Mouse (Mus musculus): ENCODE measurements around the gene Satb2.
A peak's percentile ranks its signal among the peaks of the same experiment; 100 is the strongest.

Satb2 gene

DNA sequence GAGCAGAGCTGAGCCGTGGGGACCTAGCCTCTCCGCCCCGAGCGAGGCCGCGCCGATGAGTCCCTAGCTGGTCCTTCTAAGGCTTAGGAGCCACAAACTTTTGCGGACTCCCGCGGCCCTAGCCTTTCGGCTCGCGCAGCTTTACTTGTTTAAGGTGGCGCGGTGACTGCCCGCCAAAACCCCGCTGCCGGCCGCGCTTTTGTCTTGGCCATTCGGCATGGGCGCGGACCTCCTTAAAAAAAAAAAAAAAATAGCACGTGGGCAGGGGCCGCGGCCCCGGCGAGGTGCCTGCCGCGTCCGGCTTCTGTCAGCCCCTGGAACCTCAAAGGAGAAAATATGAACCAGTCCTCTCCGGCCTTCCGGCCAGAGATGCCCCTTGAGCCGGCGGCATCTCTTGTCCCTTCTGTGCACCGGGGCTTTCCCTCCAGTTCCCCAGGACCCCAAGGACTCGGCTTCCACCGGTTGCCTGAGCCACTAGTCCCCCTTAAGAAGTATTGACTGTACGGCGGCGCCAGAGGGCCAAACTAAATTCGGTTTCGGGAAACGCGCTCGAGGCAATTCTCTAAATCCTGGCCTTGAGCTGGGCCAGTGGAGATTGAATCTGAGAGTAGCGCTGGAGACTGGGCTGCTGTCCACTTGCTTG is 5.4 kb downstream of the Satb2 start:
- peak; percentile 86 for DNase-seq (ENCODE audit: low read depth, low spot score)

DNA sequence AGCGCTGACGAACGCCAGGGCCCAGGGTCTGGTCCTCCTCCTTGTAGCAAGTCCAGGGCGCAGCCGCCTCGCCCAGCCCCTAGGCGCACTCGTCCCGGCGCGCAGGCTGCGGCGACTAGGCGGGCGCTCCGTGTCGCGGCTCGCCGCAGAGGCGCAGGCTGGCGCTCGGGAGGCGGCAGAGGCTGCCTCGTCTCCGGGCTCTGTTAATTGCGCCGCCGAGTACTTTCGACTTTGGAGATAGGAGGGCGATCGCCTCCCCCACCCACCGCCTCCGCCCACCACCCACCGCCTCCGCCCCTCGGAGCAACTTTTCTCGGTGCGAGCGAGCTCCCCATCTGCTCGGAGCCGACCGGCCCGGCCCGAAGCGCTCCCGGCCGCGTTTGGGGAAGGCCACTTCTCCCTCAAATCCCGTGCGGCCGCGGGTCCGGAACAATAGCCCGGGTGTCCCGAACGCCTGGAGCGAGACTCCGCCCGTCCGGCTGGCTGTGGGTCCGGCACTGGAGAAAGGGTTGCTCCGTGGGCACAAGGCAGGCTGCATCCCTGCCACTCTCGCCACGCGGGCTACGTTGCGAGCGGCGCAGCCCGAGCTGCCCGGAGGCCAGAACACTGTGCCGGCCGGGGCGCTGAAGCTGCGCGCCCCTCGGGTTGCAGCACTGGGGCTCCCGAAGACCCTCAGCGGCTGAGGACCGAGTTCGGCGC is 6.0 kb downstream of the Satb2 start:
- no peak for DNase-seq (ENCODE audit: low read depth, low spot score)

DNA sequence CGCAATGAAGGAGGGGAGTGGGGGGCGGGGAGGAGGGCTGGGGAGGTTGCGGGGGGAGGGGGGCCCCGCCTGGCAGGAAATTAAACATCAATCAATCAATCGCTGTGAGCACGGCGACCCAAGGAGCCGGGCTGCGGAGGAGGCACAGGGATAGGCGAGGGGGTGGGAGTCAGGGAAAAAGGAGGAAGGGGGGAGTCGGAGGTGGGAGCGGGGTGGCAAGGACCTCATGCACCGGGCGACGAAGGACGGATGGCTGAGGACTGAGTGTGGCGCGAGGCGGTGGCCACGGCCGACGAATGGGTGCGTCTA is 6.6 kb downstream of the Satb2 start:
- no peak for DNase-seq (ENCODE audit: low read depth, low spot score)

DNA sequence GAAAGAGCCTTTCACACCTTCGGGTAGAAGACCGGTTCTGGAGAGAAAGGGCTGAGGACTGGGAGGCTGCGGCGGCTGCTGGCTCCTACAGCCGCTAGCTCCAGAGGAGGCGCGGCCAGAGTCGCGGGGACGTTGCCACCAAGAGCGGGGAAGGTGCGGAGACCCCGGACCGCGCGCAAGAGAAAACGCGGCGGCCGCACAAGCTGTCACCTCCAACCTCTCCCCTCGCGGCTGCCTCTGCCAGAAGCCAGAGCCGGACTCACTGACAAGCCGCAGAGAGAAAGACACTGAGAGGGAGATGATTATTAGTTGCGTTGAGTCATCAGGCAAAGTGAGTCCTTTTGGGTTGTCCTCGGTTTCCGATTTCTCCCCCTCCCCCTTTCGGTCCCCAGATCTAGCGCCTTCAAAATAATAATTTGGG is 7.0 kb downstream of the Satb2 start:
- DNase-seq (ENCODE audit: low read depth, low spot score), result no peak

DNA sequence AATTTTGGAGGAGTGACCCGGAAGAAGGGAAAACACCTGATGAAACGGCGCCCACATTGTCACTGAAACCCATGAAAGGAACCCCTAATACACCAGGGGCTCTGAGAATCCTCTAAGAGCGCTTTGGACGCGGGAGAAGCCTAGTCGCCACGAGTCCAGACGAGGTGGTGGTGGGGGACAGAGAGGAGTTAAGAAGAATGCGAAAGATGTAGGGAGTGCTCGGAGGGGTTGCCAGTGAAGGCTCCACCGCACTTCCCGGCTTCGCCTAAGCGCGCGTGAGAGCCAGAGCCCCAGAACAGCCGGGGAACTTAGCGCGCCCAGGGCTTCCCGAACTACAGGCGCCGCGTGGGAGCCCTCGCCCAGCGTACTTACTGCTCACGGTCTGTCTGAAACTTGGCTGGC is 7.7 kb downstream of the Satb2 start:
- DNase-seq (ENCODE audit: low read depth, low spot score), result no peak

DNA sequence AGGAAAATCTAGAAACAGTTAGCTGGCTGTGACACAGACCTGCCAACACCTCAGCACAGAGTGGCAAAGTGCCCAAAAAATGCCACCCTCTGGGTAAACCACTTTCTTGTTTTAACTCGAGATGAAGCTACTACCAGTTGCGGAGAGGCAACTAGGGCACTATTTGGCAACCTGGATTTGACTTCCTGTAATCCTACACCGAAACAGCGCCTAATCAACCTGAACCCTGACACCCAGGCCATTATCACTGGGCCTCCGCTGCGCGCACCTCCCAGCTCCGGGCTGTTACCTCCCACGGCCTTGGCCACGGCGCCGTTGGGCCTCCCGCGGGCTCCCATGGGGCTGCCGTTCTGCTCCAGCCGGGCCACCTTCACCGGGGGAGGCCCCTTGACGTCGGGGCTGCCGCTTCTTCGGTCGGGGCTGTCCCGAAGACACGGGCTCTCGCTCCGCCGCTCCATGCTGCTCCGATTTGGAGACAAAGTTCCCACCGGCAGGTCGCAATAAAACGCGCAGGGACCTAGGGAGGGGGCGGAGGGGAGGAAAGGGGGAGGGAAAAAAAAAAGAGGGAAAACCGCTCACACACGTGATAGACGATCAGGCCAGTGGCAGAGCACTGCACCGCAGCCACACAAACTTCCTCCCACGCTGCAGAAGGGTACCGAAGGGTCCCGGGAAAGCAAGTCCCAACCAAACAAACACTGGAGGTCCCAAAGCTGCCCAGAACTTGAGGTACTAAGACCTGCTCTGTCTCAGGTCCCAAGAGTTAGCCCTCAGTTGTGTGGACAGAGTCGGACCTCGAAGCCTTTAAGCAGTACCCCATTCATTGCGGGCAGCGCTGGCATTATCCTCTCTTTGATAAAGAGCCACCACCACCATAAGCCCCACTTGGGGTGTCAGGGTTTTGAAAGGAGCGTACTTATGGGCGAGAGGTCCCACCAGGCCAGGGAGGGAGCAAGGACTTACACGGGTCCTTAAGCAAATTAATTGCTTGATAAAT is 8.8 kb downstream of the Satb2 start:
- DNase-seq (ENCODE audit: low read depth, low spot score), result no peak

DNA sequence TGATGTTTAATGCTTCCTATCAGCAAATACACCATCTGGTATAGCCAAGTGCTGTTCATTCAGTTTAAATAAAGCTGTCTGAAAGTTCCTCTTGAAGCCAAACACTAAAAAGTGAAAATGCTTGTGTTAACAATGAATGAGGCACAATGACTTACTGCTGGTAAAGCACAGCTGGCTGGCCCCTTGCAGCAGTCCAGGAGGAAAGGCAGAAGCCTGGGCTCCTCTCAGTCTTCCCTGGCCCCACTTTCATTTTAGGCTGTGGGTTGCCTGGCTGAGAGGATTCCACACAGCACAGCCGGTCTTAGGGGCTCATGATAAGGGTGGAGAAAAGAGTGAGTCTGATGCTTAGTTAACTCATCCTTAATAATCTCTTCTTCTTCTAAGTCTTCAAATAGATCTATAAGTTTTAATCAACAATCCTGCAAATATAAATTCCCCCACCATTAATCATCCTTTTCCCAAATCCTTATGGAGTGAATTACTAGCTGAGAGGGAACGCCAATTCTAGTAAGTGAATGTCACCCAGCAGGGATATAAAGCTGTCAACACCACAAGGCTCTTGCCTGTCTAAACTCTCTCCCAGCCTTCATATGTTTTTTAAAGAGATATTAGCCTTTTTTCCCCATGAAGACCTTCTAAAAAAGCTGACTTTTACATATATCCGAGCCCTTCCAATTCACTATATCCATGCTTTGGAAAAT is 12.4 kb downstream of the Satb2 start:
- no peak for DNase-seq (ENCODE audit: low read depth, low spot score)

DNA sequence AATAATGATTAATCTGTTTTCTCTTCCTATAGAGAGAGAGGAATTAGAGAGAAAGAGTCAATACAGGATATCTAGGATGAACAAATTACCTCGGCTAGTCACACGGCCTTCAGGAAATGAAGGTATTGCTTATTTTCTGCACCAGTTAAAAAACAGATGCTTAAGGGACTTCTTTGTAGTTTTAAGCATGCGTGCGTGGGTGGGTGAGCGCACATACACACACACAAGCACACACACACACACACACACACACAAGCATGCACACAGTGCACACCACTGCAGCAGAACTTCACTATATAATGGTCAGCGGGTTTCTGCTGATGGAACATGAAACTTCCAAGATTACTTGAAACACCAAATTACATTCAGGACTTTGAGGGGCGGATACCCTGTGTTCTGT is 14.0 kb downstream of the Satb2 start:
- DNase-seq (ENCODE audit: low read depth, low spot score), result no peak

DNA sequence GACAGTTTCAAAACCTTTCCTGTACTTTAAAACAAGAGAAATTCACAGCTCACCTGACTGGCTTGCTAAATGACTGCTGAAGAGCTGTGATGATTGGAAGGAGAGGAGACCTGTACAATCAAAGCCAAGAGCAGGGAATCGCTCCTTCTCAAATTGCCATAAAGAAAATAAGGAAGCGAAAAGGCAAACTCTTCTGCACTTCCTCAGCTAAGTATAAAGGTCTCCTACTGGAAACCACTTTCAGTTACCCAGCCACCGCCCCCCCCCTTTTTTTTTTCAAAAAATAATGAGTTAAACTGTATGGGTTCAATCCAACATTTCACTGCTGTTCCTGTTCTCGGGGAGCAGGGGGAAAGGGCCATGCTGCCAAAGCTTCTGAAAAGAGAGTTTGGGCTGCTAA is 15.2 kb downstream of the Satb2 start:
- no peak for DNase-seq (ENCODE audit: low read depth, low spot score)

DNA sequence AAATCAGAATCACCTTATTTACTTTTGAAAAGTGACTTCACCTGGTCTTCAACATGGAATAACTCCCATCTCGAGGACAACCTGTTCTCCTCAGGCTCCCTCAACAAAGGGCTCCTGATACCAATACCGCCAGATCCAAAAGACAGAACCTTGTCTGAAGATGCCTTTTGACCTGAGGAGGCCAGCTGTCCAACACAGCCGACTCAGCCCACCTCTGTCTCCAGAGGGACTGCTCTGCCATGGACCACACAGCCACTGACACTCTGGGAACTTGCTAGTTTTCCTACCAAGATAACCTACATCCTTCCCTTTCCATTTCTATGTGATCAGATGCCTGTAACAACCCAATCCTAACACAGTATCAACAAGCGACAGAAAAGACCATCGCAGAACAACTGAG is 19.5 kb downstream of the Satb2 start:
- no peak for DNase-seq (ENCODE audit: low read depth, low spot score)

DNA sequence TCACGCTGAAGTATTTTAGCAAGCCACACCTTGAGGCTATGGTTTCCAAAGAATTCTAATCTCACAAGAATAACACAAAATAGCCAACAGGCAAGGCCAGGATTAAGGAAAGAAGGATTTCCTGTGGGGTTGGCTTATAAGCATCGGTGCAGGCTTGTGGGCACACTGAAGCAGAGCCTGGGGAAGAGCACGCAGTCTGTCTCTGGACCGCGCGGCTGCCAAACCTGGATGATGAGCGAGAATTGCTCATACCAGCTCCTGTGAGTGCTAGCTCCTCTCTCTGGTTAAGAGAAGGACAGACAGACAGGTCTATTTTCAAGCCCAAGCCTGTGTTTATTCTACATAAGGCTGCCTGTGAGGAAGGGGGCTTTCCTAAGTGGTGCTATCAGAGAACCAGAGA is 20.5 kb downstream of the Satb2 start:
- no peak for DNase-seq (ENCODE audit: low read depth, low spot score)

DNA sequence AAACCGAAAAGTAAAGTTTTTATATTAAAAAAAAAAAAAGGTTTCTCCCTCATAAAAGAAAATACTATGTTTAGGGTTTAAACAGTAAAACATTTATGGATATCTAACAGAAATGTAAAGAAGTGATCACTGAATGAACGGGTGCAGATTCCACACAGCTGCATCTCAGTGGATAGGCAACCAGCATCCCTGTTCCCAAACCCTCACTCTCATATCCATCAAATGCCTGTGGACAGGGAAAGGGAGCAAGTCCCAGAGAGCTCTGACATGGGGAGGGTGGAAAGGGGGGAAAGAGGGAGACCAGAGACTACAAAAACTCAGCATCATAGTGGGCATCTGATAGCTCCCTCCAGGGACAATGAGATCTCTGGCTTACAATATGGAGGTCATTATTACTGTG is 21.6 kb downstream of the Satb2 start:
- no peak for DNase-seq (ENCODE audit: low read depth, low spot score)

DNA sequence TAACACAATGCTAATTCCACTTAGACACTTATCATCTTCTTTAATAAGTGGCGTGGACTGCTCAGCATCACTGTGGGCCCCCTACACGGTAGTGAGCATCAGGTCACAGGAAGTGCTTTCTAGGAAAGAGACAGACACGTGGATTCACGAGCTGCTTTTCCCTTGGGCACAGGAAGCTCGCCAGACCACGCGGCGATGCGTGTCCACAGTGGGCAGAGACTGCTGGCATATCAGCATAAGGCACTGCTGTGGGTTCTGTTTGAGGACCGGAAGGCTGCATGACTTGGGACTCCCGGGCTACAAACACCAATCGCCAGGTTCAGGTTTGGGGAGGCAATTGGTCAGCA is 22.7 kb downstream of the Satb2 start:
- no peak for DNase-seq (ENCODE audit: low read depth, low spot score)

DNA sequence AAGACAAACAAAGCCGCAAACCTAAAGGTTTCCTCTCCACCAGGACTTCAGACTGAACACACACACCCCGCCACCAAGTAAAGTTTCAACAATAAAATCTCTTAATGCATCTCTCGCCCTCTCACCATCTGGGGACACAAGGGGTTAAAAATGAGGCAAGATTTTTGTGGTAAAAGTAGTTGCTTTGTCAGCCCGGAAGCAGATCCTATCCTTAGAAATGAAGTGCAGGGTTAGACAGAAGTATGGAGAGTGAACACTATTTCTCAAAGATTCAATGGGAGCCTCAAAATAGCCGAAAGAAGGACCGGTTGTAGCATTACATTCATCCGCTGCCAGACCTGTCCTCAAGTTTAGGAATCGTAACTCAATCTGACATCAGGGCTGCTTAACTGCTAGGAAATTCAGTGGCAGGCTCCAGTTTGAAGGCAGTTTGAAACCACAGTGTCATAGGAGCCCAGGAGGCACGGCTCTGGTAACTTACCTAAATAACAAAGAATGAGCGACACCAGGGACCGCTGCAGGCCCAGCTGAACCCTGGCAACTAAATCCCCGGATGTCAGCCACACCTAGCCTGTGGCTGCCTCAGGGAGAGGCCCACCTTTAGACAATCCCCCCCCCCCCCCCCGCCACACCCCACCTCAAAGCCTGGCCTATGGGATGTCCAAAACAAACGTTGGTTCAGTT is 23.3 kb downstream of the Satb2 start:
- DNase-seq (ENCODE audit: low read depth, low spot score), result no peak

DNA sequence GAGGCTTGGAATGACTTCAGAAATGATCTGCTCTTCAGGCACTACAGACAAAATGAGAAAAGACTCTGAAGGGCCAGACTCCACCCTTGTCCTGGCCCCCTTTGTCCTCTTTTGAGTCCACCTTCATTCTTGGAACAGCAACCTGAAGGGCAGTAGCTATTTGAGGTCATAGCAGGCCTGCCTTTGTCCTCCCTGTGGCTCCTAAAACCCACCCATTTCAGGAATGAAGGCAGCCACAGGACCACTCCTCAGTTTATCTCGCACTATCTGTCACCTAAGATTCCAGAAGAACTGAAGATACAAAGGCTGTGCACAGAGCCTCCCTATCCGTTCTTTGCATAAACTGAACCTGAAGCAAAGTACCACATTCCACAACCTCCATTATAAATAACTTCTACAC is 24.9 kb downstream of the Satb2 start:
- DNase-seq (ENCODE audit: low read depth, low spot score), result no peak

DNA sequence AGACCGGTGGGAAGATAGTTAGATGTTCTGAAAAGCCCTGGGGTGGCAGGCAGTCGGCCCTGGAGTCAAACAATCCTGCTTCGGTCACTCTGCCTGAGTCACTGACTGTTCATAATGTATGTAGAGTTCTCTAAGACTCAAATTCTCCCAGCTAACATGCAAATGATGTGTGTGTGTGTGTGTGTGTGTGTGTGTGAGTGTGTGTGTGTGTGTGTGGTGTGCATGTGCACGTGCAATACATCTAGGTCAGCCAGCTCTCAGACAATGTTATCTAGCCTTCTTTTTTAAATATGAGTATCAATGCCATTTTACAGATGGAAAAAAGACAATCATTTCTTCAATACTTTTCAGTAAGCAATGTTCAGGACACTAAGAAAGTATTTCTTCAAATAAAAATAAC is 26.5 kb downstream of the Satb2 start:
- no peak for DNase-seq (ENCODE audit: low read depth, low spot score)

DNA sequence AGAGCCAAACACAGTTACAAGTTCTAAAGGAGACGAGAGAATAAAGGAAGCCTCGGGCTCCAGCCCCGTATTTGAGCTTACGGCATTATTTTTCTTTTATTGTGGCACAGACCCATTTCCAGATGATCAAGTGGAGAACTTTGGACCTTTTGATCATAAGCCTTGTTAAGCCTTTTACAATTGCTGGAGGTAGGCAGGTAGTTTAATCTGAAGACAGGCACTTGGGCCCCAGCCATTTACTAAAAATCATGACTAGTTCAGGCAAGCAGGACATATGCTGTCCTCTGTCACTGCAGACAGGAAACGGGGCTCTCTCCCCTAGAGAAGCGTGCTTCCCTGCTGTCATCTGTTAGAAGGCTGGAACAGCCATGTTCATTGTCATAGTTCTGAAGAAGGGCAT is 26.9 kb downstream of the Satb2 start:
- no peak for DNase-seq (ENCODE audit: low read depth, low spot score)

DNA sequence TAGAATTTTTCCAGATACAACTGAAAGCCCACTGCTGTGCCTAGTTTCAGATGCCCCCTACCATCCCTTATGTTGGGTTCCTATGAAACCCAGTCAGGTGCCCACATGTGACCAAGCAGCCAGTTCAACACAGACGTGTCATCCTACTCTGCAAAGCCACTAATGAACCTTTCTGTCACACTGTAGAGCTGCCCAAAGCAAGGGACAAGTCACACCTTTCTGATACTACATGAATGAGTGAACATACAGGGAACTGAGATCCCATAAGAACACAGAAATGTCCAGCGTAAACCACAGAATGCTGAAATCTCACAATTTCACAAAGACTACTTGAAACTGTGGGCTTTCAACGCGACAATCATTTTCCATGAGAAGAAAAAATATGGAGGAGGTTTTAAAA is 39.0 kb downstream of the Satb2 start:
- no peak for DNase-seq (ENCODE audit: low read depth, low spot score)

DNA sequence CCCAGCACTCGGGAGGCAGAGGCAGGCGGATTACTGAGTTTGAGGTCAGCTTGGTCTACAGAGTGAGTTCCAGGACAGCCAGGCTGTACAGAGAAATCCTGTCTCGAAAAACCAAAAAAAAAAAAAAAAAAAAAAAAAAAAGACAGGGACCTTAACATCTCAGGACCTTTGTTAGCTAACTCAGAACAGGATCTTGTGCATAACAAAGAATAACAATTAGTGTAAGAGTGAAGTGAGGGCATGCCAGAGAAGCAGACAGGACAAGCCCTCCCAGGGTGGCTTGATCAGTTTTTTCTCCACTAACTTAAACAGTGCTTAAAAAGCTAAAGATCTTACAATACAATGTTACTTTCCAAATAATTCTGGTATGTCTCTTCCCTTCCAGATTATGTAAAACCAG is 40.0 kb downstream of the Satb2 start:
- no peak for DNase-seq (ENCODE audit: low read depth, low spot score)

DNA sequence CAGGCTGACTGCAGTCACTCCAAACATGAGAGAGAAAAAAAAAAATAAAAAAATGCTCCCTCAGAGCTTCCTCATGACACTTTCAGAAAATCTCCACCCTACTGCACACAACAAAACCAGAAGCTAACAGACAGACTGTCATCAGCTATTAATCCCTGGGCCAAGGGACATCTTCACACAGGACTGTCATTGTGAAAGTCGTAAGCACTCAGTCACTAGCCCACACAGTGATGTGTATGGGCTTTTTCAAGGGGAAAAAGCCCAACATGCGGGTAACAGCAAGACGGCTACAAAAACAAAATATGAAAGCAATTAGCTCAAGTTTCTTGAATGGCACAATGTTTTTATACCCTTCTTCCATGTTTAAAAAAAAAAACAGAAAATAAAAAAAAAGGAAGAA is 41.9 kb downstream of the Satb2 start:
- DNase-seq (ENCODE audit: low read depth, low spot score), result no peak

DNA sequence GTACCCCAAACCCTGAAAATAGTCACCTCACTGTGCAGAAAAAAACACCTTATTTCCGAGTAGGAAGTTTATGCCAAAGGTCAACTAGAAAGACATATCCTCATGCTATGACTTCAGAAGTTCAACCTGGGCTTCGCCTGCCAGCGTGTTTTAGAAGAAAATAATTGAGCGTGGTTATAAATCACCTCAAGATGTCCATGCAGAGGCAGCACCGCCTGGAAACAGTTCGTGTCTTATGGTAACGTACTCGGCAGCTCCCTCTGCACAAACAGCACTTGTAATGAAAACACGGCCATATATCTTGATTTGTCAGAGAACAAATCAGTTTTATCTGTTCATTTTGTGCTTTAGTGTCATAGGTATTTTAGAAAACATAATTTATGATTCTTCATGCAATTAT is 44.6 kb downstream of the Satb2 start:
- no peak for DNase-seq (ENCODE audit: low read depth, low spot score)

DNA sequence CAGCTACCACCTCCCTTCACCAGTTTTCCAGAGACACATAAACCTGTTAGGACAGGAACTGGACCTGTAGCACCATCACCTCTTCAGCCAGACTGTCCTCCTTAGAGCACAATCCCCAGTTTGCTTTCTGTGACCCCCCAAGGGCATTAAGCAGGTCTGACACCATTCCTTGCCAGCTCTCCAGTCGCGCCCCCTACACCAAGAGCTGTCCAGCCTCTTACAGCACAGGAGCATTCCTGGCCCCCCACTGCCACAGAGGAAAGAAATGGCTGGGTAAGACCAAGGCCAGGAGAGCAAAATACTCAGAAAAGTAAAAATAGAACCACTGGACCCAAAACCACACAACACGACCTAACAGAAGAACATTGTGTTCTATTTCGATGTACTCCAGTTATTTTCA is 48.4 kb downstream of the Satb2 start:
- DNase-seq (ENCODE audit: low read depth, low spot score), result no peak

Measured in telencephalon, adult 2 months (tissue).